Mouse (Mus musculus): ENCODE measurements around the gene BC025920. TPM values are rescaled to one million over a fixed set of nuclear protein-coding genes. Genes with fewer than 3 reads are reported as not detected.

The BC025920 gene
- polyA plus RNA-seq, 1 experiment from 2014 or later = 0.98 TPM

GRCm38 (mm10) chr10:81608308-81608707 is 2.2 kb downstream of the BC025920 start:
- Histone ChIP-seq H3K4me1 (replicated peaks; ENCODE audit: control insufficient read depth, insufficient read depth, low read length) (peaks cover 4% of the 10 kb centered on the region), H3K27me3 (ENCODE audit: control insufficient read depth, insufficient read depth, low read depth, low read length) (no peaks in the 10 kb centered on the region), H3K4me2 (ENCODE audit: low read depth, low read length) (no peak overlapping the region), H3K9me3 (ENCODE audit: control insufficient read depth, low read length) (no peaks in the 10 kb centered on the region), H3K36me3 (ENCODE audit: control insufficient read depth, insufficient read depth, low read length) (no peaks in the 10 kb centered on the region), H3K4me3 (ENCODE audit: low read length) (no peak overlapping the region), H3K9ac (ENCODE audit: low read length) (no peak overlapping the region), H3K27ac (ENCODE audit: low read length) (no peak overlapping the region)
- no peak for ATAC-seq (ENCODE audit: low read depth)
- WGBS = 82% methylated on average over 1 of the region's 1 CpGs

- WGBS = 63% methylated on average over 3 of the region's 3 CpGs
- no peaks in the 10 kb centered on the region for H3K27me3 ChIP-seq (ENCODE audit: control insufficient read depth, insufficient read depth, low read depth, low read length)
- no peak for ATAC-seq (ENCODE audit: low read depth)
Observed at GRCm38 (mm10) chr10:81612779-81613178, 6.7 kb downstream of the BC025920 start.

GRCm38 (mm10) chr10:81615486-81615885 is 9.4 kb downstream of the BC025920 start:
- peak; percentile 39 for ATAC-seq (ENCODE audit: low read depth)
- Histone ChIP-seq H3K36me3 (ENCODE audit: control insufficient read depth, insufficient read depth, low read length) (no peaks in the 10 kb centered on the region), H3K27me3 (ENCODE audit: control insufficient read depth, insufficient read depth, low read depth, low read length) (no peaks in the 10 kb centered on the region), H3K9ac (ENCODE audit: low read length) (no peak overlapping the region), H3K4me2 (ENCODE audit: low read depth, low read length) (no peak overlapping the region), H3K4me1 (replicated peaks; ENCODE audit: control insufficient read depth, insufficient read depth, low read length) (0 out of 2 replicates have a peak, but pooled peaks cover 2% of the 10 kb centered on the region), H3K9me3 (ENCODE audit: control insufficient read depth, low read length) (peaks cover 3% of the 10 kb centered on the region; the same call in 1 of the 2 replicates), H3K27ac (ENCODE audit: low read length) (no peak overlapping the region), H3K4me3 (ENCODE audit: low read length) (no peak overlapping the region)
- WGBS = 39% methylated on average over 6 of the region's 6 CpGs

More at GRCm38 (mm10) chr10:81612779-81613178, 6.7 kb downstream of the BC025920 start:
- H3K9ac ChIP-seq (ENCODE audit: low read length) = no peak overlapping the region
- no peak overlapping the region for H3K4me3 ChIP-seq (ENCODE audit: low read length)
- H3K27ac ChIP-seq (ENCODE audit: low read length) = no peak overlapping the region
- H3K4me1 ChIP-seq (replicated peaks; ENCODE audit: control insufficient read depth, insufficient read depth, low read length) = 0 out of 2 replicates have a peak, but pooled peaks cover 2% of the 10 kb centered on the region
- H3K9me3 ChIP-seq (ENCODE audit: control insufficient read depth, low read length) = no peaks in the 10 kb centered on the region
- no peak overlapping the region for H3K4me2 ChIP-seq (ENCODE audit: low read depth, low read length)
- no peaks in the 10 kb centered on the region for H3K36me3 ChIP-seq (ENCODE audit: control insufficient read depth, insufficient read depth, low read length)

GRCm38 (mm10) chr10:81619976-81620375 is 13.9 kb downstream of the BC025920 start:
- Histone ChIP-seq H3K36me3 (ENCODE audit: control insufficient read depth, insufficient read depth, low read length) (peaks cover 26% of the 10 kb centered on the region), H3K4me2 (ENCODE audit: low read depth, low read length) (no peak overlapping the region), H3K4me1 (replicated peaks; ENCODE audit: control insufficient read depth, insufficient read depth, low read length) (0 out of 2 replicates have a peak, but pooled peaks cover 2% of the 10 kb centered on the region), H3K27me3 (ENCODE audit: control insufficient read depth, insufficient read depth, low read depth, low read length) (no peaks in the 10 kb centered on the region), H3K4me3 (ENCODE audit: low read length) (no peak overlapping the region), H3K9ac (ENCODE audit: low read length) (no peak overlapping the region), H3K27ac (ENCODE audit: low read length) (no peak overlapping the region), H3K9me3 (ENCODE audit: control insufficient read depth, low read length) (peaks cover 3% of the 10 kb centered on the region; the same call in 1 of the 2 replicates)
- 64% methylated on average over 5 of the region's 5 CpGs for WGBS
- no peak for ATAC-seq (ENCODE audit: low read depth)

GRCm38 (mm10) chr10:81620786-81621185 is 14.7 kb downstream of the BC025920 start:
- 50% methylated on average over 9 of the region's 9 CpGs for WGBS
- H3K36me3 ChIP-seq (ENCODE audit: control insufficient read depth, insufficient read depth, low read length) = peaks cover 29% of the 10 kb centered on the region

GRCm38 (mm10) chr10:81623441-81623840 is 17.4 kb downstream of the BC025920 start:
- 50% methylated on average over 8 of the region's 8 CpGs for WGBS
- ATAC-seq (ENCODE audit: low read depth) = no peak

More at GRCm38 (mm10) chr10:81620786-81621185, 14.7 kb downstream of the BC025920 start:
- Histone ChIP-seq H3K9me3 (ENCODE audit: control insufficient read depth, low read length) (peaks cover 3% of the 10 kb centered on the region; the same call in 1 of the 2 replicates), H3K27me3 (ENCODE audit: control insufficient read depth, insufficient read depth, low read depth, low read length) (no peaks in the 10 kb centered on the region), H3K4me1 (replicated peaks; ENCODE audit: control insufficient read depth, insufficient read depth, low read length) (no peaks in the 10 kb centered on the region), H3K4me2 (ENCODE audit: low read depth, low read length) (no peak overlapping the region), H3K9ac (ENCODE audit: low read length) (no peak overlapping the region), H3K27ac (ENCODE audit: low read length) (no peak overlapping the region), H3K4me3 (ENCODE audit: low read length) (no peak overlapping the region)
- no peak for ATAC-seq (ENCODE audit: low read depth)

GRCm38 (mm10) chr10:81626101-81626993 is 20.3 kb downstream of the BC025920 start:
- H3K27ac ChIP-seq (ENCODE audit: low read length) = peak overlapping the region; percentile 88
- no peaks in the 10 kb centered on the region for H3K9me3 ChIP-seq (ENCODE audit: control insufficient read depth, low read length)
- 85% methylated on average over 22 of the region's 22 CpGs for WGBS
- no peaks in the 10 kb centered on the region for H3K27me3 ChIP-seq (ENCODE audit: control insufficient read depth, insufficient read depth, low read depth, low read length)
- peaks cover 14% of the 10 kb centered on the region for H3K4me1 ChIP-seq (replicated peaks; ENCODE audit: control insufficient read depth, insufficient read depth, low read length)
- peak overlapping the region; percentile 76 for H3K4me3 ChIP-seq (ENCODE audit: low read length)
- H3K36me3 ChIP-seq (ENCODE audit: control insufficient read depth, insufficient read depth, low read length) = peaks cover 25% of the 10 kb centered on the region
- H3K4me2 ChIP-seq (ENCODE audit: low read depth, low read length) = peak overlapping the region; percentile 86
- peak; percentile 0; the same call in 1 of the 2 replicates for ATAC-seq (ENCODE audit: low read depth)
- H3K9ac ChIP-seq (ENCODE audit: low read length) = peak overlapping the region; percentile 84

More at GRCm38 (mm10) chr10:81623441-81623840, 17.4 kb downstream of the BC025920 start:
- Histone ChIP-seq H3K9me3 (ENCODE audit: control insufficient read depth, low read length) (peaks cover 3% of the 10 kb centered on the region; the same call in 1 of the 2 replicates), H3K4me2 (ENCODE audit: low read depth, low read length) (no peak overlapping the region), H3K27me3 (ENCODE audit: control insufficient read depth, insufficient read depth, low read depth, low read length) (no peaks in the 10 kb centered on the region), H3K9ac (ENCODE audit: low read length) (no peak overlapping the region), H3K27ac (ENCODE audit: low read length) (no peak overlapping the region), H3K4me1 (replicated peaks; ENCODE audit: control insufficient read depth, insufficient read depth, low read length) (peaks cover 14% of the 10 kb centered on the region), H3K36me3 (ENCODE audit: control insufficient read depth, insufficient read depth, low read length) (peaks cover 29% of the 10 kb centered on the region), H3K4me3 (ENCODE audit: low read length) (no peak overlapping the region)

GRCm38 (mm10) chr10:81626994-81627835 is 21.1 kb downstream of the BC025920 start, which contains the start of gene Sirt6:
Sirt6 (minus strand) TSS chr10:81627797.
- ATAC-seq (ENCODE audit: low read depth) = peak; percentile 94
- Histone ChIP-seq H3K9me3 (ENCODE audit: control insufficient read depth, low read length) (no peaks in the 10 kb centered on the region), H3K27ac (ENCODE audit: low read length) (peak within 1 kb of the TSS; percentile 88), H3K4me3 (ENCODE audit: low read length) (peak within 1 kb of the TSS; percentile 76), H3K4me1 (replicated peaks; ENCODE audit: control insufficient read depth, insufficient read depth, low read length) (peaks cover 14% of the 10 kb centered on the region), H3K4me2 (ENCODE audit: low read depth, low read length) (peak within 1 kb of the TSS; percentile 86), H3K36me3 (ENCODE audit: control insufficient read depth, insufficient read depth, low read length) (peaks cover 19% of the 10 kb centered on the region), H3K27me3 (ENCODE audit: control insufficient read depth, insufficient read depth, low read depth, low read length) (no peaks in the 10 kb centered on the region), H3K9ac (ENCODE audit: low read length) (peak within 1 kb of the TSS; percentile 84)
- 4% methylated on average over 40 of the region's 40 CpGs for WGBS

Measured in lung, embryonic 16.5 days (tissue).